ENCODE assay signal across 9 mouse cellular contexts in the genomic region with DNA sequence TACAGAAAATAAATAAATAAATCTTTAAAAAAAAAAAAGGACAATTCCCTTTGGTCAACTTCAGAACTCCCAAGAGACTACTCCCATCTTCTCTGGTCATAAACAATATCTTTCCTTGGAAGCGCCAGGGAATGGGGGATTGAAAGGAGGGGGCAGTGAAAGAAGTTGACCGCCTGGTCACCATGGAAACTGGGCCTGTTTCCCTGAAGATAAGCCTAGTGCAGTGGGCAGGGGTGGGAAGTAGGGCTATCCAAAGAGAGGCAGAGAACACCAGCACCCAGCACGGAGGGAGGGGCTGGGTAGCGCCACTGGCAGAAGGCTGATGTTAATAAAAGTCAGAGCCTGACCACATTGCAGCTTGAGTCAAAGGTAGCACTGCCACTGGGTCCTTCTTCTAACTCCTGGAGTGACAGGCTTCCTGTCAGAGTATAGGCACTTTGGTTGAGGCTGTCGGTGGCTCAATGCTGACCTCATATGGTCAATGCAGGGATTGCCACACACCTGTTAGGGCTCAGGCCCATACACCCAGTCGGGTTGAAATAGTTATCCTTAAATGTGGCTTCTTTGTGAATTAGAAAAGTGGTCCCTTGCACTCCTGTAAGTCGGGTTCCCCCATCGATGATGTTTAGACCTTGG. TPM values are rescaled to one million over a fixed set of nuclear protein-coding genes. Genes with fewer than 3 reads are reported as not detected.
DNase-seq lines count a peak whose midpoint lies in the region; ATAC-seq and TF ChIP-seq lines count a peak whose summit lies in the region.
"Had no signal": no experiment of that assay in that cellular context is flagged by ENCODE, and none has a peak within 500 bp of the region (broad histone marks: within the 10 kb centered on the region; RNA-seq: fewer than 3 reads in every experiment).

No protein-coding gene starts in this region.

- ATAC-seq in forebrain, embryonic 15.5 days (replicated peaks): 0 out of 2 replicates have a peak, but pooled peaks have one; percentile 14
- peak; percentile 44 for ATAC-seq in hindbrain, postnatal 0 days
- ATAC-seq in midbrain, embryonic 11.5 days (ENCODE audit: low FRiP score): peak; percentile 29

- no peak overlapping the region for H3K9ac ChIP-seq in forebrain, embryonic 15.5 days (replicated peaks)
- H3K9ac ChIP-seq in hindbrain, postnatal 0 days (replicated peaks; ENCODE audit: low read length): no peak overlapping the region
- H3K9ac ChIP-seq in midbrain, embryonic 11.5 days (ENCODE audit: low read length): no peak overlapping the region

- no peak overlapping the region for H3K27ac ChIP-seq in testis, adult 2 months (ENCODE audit: control insufficient read depth, insufficient read depth, low read depth, low read length)
- no peak overlapping the region for H3K27ac ChIP-seq in forebrain, embryonic 15.5 days (replicated peaks)
- no peak overlapping the region for H3K27ac ChIP-seq in hindbrain, postnatal 0 days
- no peak overlapping the region for H3K27ac ChIP-seq in midbrain, embryonic 11.5 days (ENCODE audit: low read depth, low read length)
- H3K27ac ChIP-seq: macrophage had no signal

- no peak for DNase-seq in testis, postnatal 14 days (ENCODE audit: low spot score)
- peak; percentile 89 to 92 for DNase-seq in cerebellum, adult 18-20 months
- peak; percentile 83 for DNase-seq in hindbrain, postnatal 0 days (ENCODE audit: low spot score)
- peak; percentile 74 to 77 for DNase-seq in left cerebral cortex, postnatal 10 days (ENCODE audit: extremely low spot score in 1 of 2, low spot score in 2 of 2)
- peak; percentile 99 for DNase-seq in midbrain, embryonic 11.5 days (ENCODE audit: low spot score, missing footprints)
- DNase-seq in spleen, postnatal 36 days (ENCODE audit: low spot score in 2 of 2): peak; percentile 66 to 71

- peak; percentile 71; the same call in 1 of the 2 replicates for TF ChIP-seq CTCF in testis, adult 2 months (IDR thresholded peaks at IDR 0.05; ENCODE audit: control insufficient read depth, insufficient read depth, insufficient replicate concordance, low read depth, low read length)
- TF ChIP-seq CTCF in hindbrain, postnatal 0 days (IDR thresholded peaks at IDR 0.05; ENCODE audit: low read depth): peak; percentile 95

- no peaks in the 10 kb centered on the region for H3K9me3 ChIP-seq in forebrain, embryonic 15.5 days
- H3K9me3 ChIP-seq in hindbrain, postnatal 0 days (ENCODE audit: low read length): no peaks in the 10 kb centered on the region
- H3K9me3 ChIP-seq in midbrain, embryonic 11.5 days (ENCODE audit: control insufficient read depth, low read length): no peaks in the 10 kb centered on the region

- H3K4me2 ChIP-seq in forebrain, embryonic 15.5 days (replicated peaks): no peak overlapping the region
- H3K4me2 ChIP-seq in hindbrain, postnatal 0 days (ENCODE audit: low read depth, low read length): no peak overlapping the region
- no peak overlapping the region for H3K4me2 ChIP-seq in midbrain, embryonic 11.5 days

- WGBS in forebrain, embryonic 15.5 days: 3% methylated on average over 8 of the region's 8 CpGs
- WGBS in hindbrain, postnatal 0 days: 4% methylated on average over 8 of the region's 8 CpGs
- 4% methylated on average over 8 of the region's 8 CpGs for WGBS in midbrain, embryonic 11.5 days

- peaks cover 4% of the 10 kb centered on the region; the same call in 1 of the 2 replicates for H3K27me3 ChIP-seq in testis, adult 2 months (ENCODE audit: control insufficient read depth, insufficient read depth, low read length)
- peaks cover 5% of the 10 kb centered on the region; the same call in 1 of the 2 replicates for H3K27me3 ChIP-seq in forebrain, embryonic 15.5 days
- H3K27me3 ChIP-seq in hindbrain, postnatal 0 days (ENCODE audit: insufficient read depth, low read length): 0 out of 2 replicates have a peak, but pooled peaks cover 2% of the 10 kb centered on the region
- H3K27me3 ChIP-seq in midbrain, embryonic 11.5 days (ENCODE audit: control insufficient read depth, insufficient read depth, low read length): peaks cover 20% of the 10 kb centered on the region

- no peaks in the 10 kb centered on the region for H3K36me3 ChIP-seq in testis, adult 2 months (ENCODE audit: control insufficient read depth, insufficient read depth, low read length)
- 0 out of 2 replicates have a peak, but pooled peaks cover under 1% of the 10 kb centered on the region for H3K36me3 ChIP-seq in forebrain, embryonic 15.5 days
- H3K36me3 ChIP-seq in hindbrain, postnatal 0 days (ENCODE audit: insufficient read depth, low read length): no peaks in the 10 kb centered on the region
- no peaks in the 10 kb centered on the region for H3K36me3 ChIP-seq in midbrain, embryonic 11.5 days (ENCODE audit: control insufficient read depth, insufficient read depth, low read length)

- TF ChIP-seq POLR2A in testis, adult 2 months (IDR thresholded peaks at IDR 0.05; ENCODE audit: control insufficient read depth, low read depth, low read length): 0 out of 2 replicates have a peak, but pooled peaks have one; percentile 13

- no peak overlapping the region for H3K4me3 ChIP-seq in testis, adult 2 months (ENCODE audit: control insufficient read depth, low read depth, low read length)
- H3K4me3 ChIP-seq in forebrain, embryonic 15.5 days: no peak overlapping the region
- H3K4me3 ChIP-seq in hindbrain, postnatal 0 days (ENCODE audit: low read length): no peak overlapping the region
- no peak overlapping the region for H3K4me3 ChIP-seq in midbrain, embryonic 11.5 days (ENCODE audit: low read depth, low read length)

- peaks cover 17% of the 10 kb centered on the region for H3K4me1 ChIP-seq in testis, adult 2 months (ENCODE audit: control insufficient read depth, insufficient read depth, low read length)
- peaks cover 33% of the 10 kb centered on the region for H3K4me1 ChIP-seq in forebrain, embryonic 15.5 days
- H3K4me1 ChIP-seq in hindbrain, postnatal 0 days (ENCODE audit: insufficient read depth, low read length): 0 out of 2 replicates have a peak, but pooled peaks cover 4% of the 10 kb centered on the region
- H3K4me1 ChIP-seq in midbrain, embryonic 11.5 days (ENCODE audit: control insufficient read depth, insufficient read depth, low read length): peaks cover 21% of the 10 kb centered on the region

- intact Hi-C loops in left cerebral cortex, postnatal 10 days (cut with DNase I): loop anchor here (1.0 to 2.0 kb wide), 2 partner anchors 36 to 73 kb away; no protein-coding TSS in a partner anchor

RNA-seq across cellular contexts. Expression of a gene that starts 2.5 kb away (rescaled TPM):
- 0.35 and 0.37 TPM in 2 replicates for polyA plus RNA-seq in testis, adult 2 months (2012; rRNA removed)
- 34.5 and 36.2 TPM in 2 replicates for polyA plus RNA-seq in forebrain, embryonic 15.5 days (2015; fragmentation: Nextera tagmentation; extraction: Ambion mirVana)
- total RNA-seq in hindbrain, postnatal 0 days (2014; rRNA removed): 107 and 114 TPM in 2 replicates
- polyA plus RNA-seq in hindbrain, postnatal 0 days (2015; fragmentation: Nextera tagmentation; extraction: Ambion mirVana): 29.5 and 29.8 TPM in 2 replicates
- 100 to 1,000 TPM in 1 of 2 experiments, 10 to 100 TPM in 1; 99.5 to 104 TPM for total RNA-seq in left cerebral cortex, postnatal 10 days (2021)
- polyA plus RNA-seq in midbrain, embryonic 11.5 days (2014; fragmentation: Nextera tagmentation; extraction: Ambion mirVana): 5.1 and 6.2 TPM in 2 replicates

RNA-seq across cellular contexts. Expression of a gene that starts 3.6 kb away (rescaled TPM):
- 0.83 and 0.95 TPM in 2 replicates for polyA plus RNA-seq in testis, adult 2 months (2012; rRNA removed)
- polyA plus RNA-seq in forebrain, embryonic 15.5 days (2015; fragmentation: Nextera tagmentation; extraction: Ambion mirVana): 4.2 and 4.6 TPM in 2 replicates
- 7.7 and 9.2 TPM in 2 replicates for total RNA-seq in hindbrain, postnatal 0 days (2014; rRNA removed)
- 5.2 and 6.0 TPM in 2 replicates for polyA plus RNA-seq in hindbrain, postnatal 0 days (2015; fragmentation: Nextera tagmentation; extraction: Ambion mirVana)
- total RNA-seq in left cerebral cortex, postnatal 10 days (2021): 1 to 10 TPM; 2.5 to 2.6 TPM
- polyA plus RNA-seq in midbrain, embryonic 11.5 days (2014; fragmentation: Nextera tagmentation; extraction: Ambion mirVana): 7.8 and 9.0 TPM in 2 replicates

RNA-seq across cellular contexts. Expression of a gene that starts 11.7 kb away (rescaled TPM):
- polyA plus RNA-seq in testis, adult 2 months (2012; rRNA removed): 26.6 and 35.6 TPM in 2 replicates
- 97.9 and 99.8 TPM in 2 replicates for polyA plus RNA-seq in forebrain, embryonic 15.5 days (2015; fragmentation: Nextera tagmentation; extraction: Ambion mirVana)
- 105 and 139 TPM in 2 replicates for total RNA-seq in hindbrain, postnatal 0 days (2014; rRNA removed)
- polyA plus RNA-seq in hindbrain, postnatal 0 days (2015; fragmentation: Nextera tagmentation; extraction: Ambion mirVana): 90.3 and 94.0 TPM in 2 replicates
- total RNA-seq in left cerebral cortex, postnatal 10 days (2021): 10 to 100 TPM; 43.8 to 46.7 TPM
- polyA plus RNA-seq in midbrain, embryonic 11.5 days (2014; fragmentation: Nextera tagmentation; extraction: Ambion mirVana): 97.2 and 102 TPM in 2 replicates

RNA-seq across cellular contexts. Expression of a gene that starts 21.1 kb away (rescaled TPM):
- polyA plus RNA-seq in testis, adult 2 months (2012; rRNA removed): 99.1 and 109 TPM in 2 replicates
- polyA plus RNA-seq in forebrain, embryonic 15.5 days (2015; fragmentation: Nextera tagmentation; extraction: Ambion mirVana): 1,627 and 1,637 TPM in 2 replicates
- total RNA-seq in hindbrain, postnatal 0 days (2014; rRNA removed): 982 and 1,365 TPM in 2 replicates
- 1,472 and 1,504 TPM in 2 replicates for polyA plus RNA-seq in hindbrain, postnatal 0 days (2015; fragmentation: Nextera tagmentation; extraction: Ambion mirVana)
- 1,000 to 10,000 TPM; 1,675 to 1,723 TPM for total RNA-seq in left cerebral cortex, postnatal 10 days (2021)
- 1,614 and 1,690 TPM in 2 replicates for polyA plus RNA-seq in midbrain, embryonic 11.5 days (2014; fragmentation: Nextera tagmentation; extraction: Ambion mirVana)

RNA-seq across cellular contexts. Expression of a gene that starts 28.7 kb away (rescaled TPM):
- polyA plus RNA-seq in testis, adult 2 months (2012; rRNA removed): 261 and 281 TPM in 2 replicates
- 4.7 and 4.8 TPM in 2 replicates for polyA plus RNA-seq in forebrain, embryonic 15.5 days (2015; fragmentation: Nextera tagmentation; extraction: Ambion mirVana)
- total RNA-seq in hindbrain, postnatal 0 days (2014; rRNA removed): 0.58 and 1.5 TPM in 2 replicates
- 3.9 and 4.3 TPM in 2 replicates for polyA plus RNA-seq in hindbrain, postnatal 0 days (2015; fragmentation: Nextera tagmentation; extraction: Ambion mirVana)
- 1 to 10 TPM in 1 of 2 experiments, under 1 TPM in 1; 0.45 to 1.0 TPM for total RNA-seq in left cerebral cortex, postnatal 10 days (2021)
- polyA plus RNA-seq in midbrain, embryonic 11.5 days (2014; fragmentation: Nextera tagmentation; extraction: Ambion mirVana): 1.7 and 2.0 TPM in 2 replicates
- polyA plus RNA-seq: macrophage had no signal
